Mouse (Mus musculus) layer of hippocampus, adult 18-20 months (tissue): ENCODE data around the gene Cass4. TPM values are rescaled to one million over a fixed set of nuclear protein-coding genes. Genes with fewer than 3 reads are reported as not detected.

Source experiments
- DNase-seq, 2 experiments: peaks; one replicate each; pipeline ENCODE4 v3.0.0; 2022; ENCODE audit warnings: low spot score in 2 of 2
- total RNA-seq, 2 experiments: library from RNA; stranded (reverse); gene quantifications; 2 replicates each; pipeline ENCODE4 v1.2.3; 2021

Cass4 gene
- total RNA-seq, 2 experiments from 2014 or later = 0.18 to 0.22 TPM

DNA sequence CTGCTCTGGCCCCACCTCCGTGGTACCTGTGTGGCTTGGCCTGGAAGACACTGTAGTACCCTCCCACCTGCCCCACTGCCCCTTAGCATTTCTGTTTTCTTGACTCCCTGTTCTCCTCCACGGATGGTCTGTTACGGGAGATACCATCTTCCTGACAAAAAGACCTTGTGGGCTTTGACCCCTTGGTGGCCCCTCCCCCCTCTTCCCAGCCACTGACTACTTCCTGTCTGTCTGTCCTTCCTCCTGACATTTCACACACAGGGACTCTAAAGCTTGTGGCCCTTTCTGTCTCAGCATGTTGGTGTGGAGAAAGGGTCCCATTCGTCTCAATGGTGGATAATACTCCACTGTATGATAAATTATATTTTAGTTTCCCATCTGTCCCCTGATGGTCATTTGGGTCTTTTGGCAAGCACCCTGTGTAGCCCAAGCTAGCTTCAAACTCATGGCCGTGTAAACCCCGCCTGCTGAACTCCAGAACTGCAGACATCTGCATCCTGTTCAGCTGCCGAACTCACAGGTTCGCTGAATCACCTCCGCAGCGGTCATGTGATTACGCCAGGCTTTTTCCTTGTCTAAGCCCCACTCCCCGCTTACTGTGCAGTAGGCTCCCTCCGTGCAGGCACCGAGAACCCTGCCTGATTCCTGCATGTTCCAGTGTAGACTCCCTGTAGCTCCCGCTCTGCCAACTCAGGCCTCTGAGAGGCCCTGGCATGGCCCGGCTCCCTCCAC, 88.2 kb downstream of the Cass4 start:
- no peak for DNase-seq

Other genes with a start within 250 kb of the Cass4 start
- under 1 TPM; 0.22 to 0.28 TPM for gene Mc3r, start 145.3 kb upstream of the Cass4 start, total RNA-seq
- 10 to 100 TPM; 22.8 to 23.1 TPM for gene Fam210b, start 48.2 kb upstream of the Cass4 start, total RNA-seq
- gene Aurka, start 23.3 kb upstream of the Cass4 start, total RNA-seq = 1 to 10 TPM; 1.4 to 1.7 TPM
- 10 to 100 TPM; 25.5 to 26.9 TPM for gene Cstf1, start 23.1 kb upstream of the Cass4 start, total RNA-seq
- 10 to 100 TPM; 67.7 to 72.2 TPM for gene Rtf2, start 46.8 kb downstream of the Cass4 start, total RNA-seq
- gene Gcnt7, start 64.8 kb downstream of the Cass4 start, total RNA-seq = not detected
- gene Fam209, start 78.7 kb downstream of the Cass4 start, total RNA-seq = under 1 TPM in 1 of 2 experiments, not detected in 1; 0.50 TPM
- gene Tfap2c, start 155.8 kb downstream of the Cass4 start, total RNA-seq = not detected